Mouse (Mus musculus) heart, embryonic 13.5 days (tissue): ENCODE measurements around the gene Pik3c2g. TPM values are rescaled to one million over a fixed set of nuclear protein-coding genes. Genes with fewer than 3 reads are reported as not detected.

Source experiments
- ATAC-seq: fragments of 200-750 bp; cut with Nextera tagmentation; 2 replicates; pipeline ENCODE4 v1.8.0; 2017; ENCODE audit warnings: moderate TSS enrichment; ENCODE audit not compliant: insufficient number of reproducible peaks, low FRiP score, low TSS enrichment; ENCODE audit errors: extremely low read depth
- H3K27ac ChIP-seq: fragments of 300-500 bp; sonication (generic); replicated peaks from 2 replicates; pipeline ENCODE4 v1.5.1; 2015; ENCODE audit warnings: moderate library complexity, mild to moderate bottlenecking, inconsistent platforms
- H3K27me3 ChIP-seq: fragments of 300-500 bp; sonication (generic); replicated peaks from 2 replicates; pipeline ENCODE4 v1.6.1; 2015; ENCODE audit warnings: mild to moderate bottlenecking, inconsistent platforms
- H3K36me3 ChIP-seq: fragments of 300-500 bp; sonication (generic); 2 replicates; pipeline ENCODE4 v1.6.1; 2015; ENCODE audit warnings: mild to moderate bottlenecking, inconsistent platforms
- H3K4me1 ChIP-seq: fragments of 300-500 bp; sonication (generic); 2 replicates; pipeline ENCODE4 v1.6.1; 2015; ENCODE audit warnings: inconsistent platforms
- H3K4me2 ChIP-seq: fragments of 300-500 bp; sonication (generic); 2 replicates; pipeline ENCODE4 v1.6.1; 2015; ENCODE audit warnings: inconsistent platforms, mild to moderate bottlenecking, moderate library complexity
- H3K4me3 ChIP-seq: fragments of 300-500 bp; sonication (generic); 2 replicates; pipeline ENCODE4 v1.5.1; 2015; ENCODE audit warnings: moderate library complexity, mild to moderate bottlenecking, inconsistent platforms
- H3K9ac ChIP-seq: fragments of 300-500 bp; sonication (generic); 2 replicates; pipeline ENCODE4 v1.6.1; 2015; ENCODE audit warnings: inconsistent platforms, mild to moderate bottlenecking, moderate library complexity
- H3K9me3 ChIP-seq: fragments of 300-500 bp; sonication (generic); 2 replicates; pipeline ENCODE4 v1.6.1; 2016; ENCODE audit warnings: inconsistent platforms
- WGBS: fragments of 180-500 bp; shearing (Covaris S2); methylation state at CpG from one replicate; pipeline ENCODE4 v1.1.7; 2015; ENCODE audit warnings: mixed read lengths; 5-methylcytosine and 5-hydroxymethylcytosine counted together
- polyA plus RNA-seq: library from polyadenylated mRNA; unstranded; fragments of >200 nt; fragmentation: Nextera tagmentation; extraction: Ambion mirVana; gene quantifications from 2 replicates; pipeline ENCODE4 v1.2.1, GENCODE M21; 2015

Pik3c2g gene
- polyA plus RNA-seq, 1 experiment from 2014 or later = 0.41 TPM

DNA sequence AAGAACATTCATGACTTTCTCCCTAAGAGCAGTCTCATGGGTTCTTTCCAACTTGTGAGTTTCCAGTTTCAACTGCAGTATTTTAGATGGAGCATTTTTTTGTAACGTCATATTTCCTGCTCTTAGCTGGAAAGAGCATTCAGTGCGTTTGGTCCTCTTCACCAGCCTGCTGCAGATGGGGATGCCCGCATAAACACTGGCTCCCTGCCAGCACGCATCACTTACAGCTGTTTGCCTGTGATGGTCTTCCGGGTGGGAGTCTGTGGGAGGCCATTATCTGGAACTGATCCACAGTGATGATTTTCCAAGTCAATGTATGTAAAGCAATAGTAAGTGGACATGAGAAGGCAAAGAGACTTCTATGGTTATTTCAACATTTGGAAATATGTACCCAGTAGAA lies 151.3 kb downstream of the Pik3c2g start:
- H3K9me3 ChIP-seq = no peaks in the 10 kb centered on the region
- no peaks in the 10 kb centered on the region for H3K27me3 ChIP-seq
- H3K9ac ChIP-seq = no peak overlapping the region
- no peaks in the 10 kb centered on the region for H3K4me1 ChIP-seq
- H3K27ac ChIP-seq = no peak overlapping the region
- ATAC-seq = no peak
- WGBS = 55% methylated on average over 5 of the region's 5 CpGs
- no peaks in the 10 kb centered on the region for H3K36me3 ChIP-seq
- no peak overlapping the region for H3K4me2 ChIP-seq
- no peak overlapping the region for H3K4me3 ChIP-seq

- no peak overlapping the region for H3K27ac ChIP-seq
- 78% methylated on average over 12 of the region's 12 CpGs for WGBS
- no peak for ATAC-seq
- H3K9me3 ChIP-seq = no peaks in the 10 kb centered on the region
- H3K4me3 ChIP-seq = no peak overlapping the region
- H3K9ac ChIP-seq = no peak overlapping the region
- no peaks in the 10 kb centered on the region for H3K36me3 ChIP-seq
- H3K4me2 ChIP-seq = no peak overlapping the region
- H3K27me3 ChIP-seq = no peaks in the 10 kb centered on the region
- no peaks in the 10 kb centered on the region for H3K4me1 ChIP-seq
These were observed 155.8 kb downstream of the Pik3c2g start for GRCm38 (mm10) chr6:139742693-139743432.

- H3K4me2 ChIP-seq = no peak overlapping the region
- 78% methylated on average over 7 of the region's 7 CpGs for WGBS
- no peaks in the 10 kb centered on the region for H3K36me3 ChIP-seq
- ATAC-seq = no peak
- no peaks in the 10 kb centered on the region for H3K4me1 ChIP-seq
- no peak overlapping the region for H3K9ac ChIP-seq
- H3K27ac ChIP-seq = no peak overlapping the region
- H3K27me3 ChIP-seq = no peaks in the 10 kb centered on the region
- no peak overlapping the region for H3K4me3 ChIP-seq
- H3K9me3 ChIP-seq = no peaks in the 10 kb centered on the region
These were observed 159.9 kb downstream of the Pik3c2g start for GRCm38 (mm10) chr6:139746758-139747479.

DNA sequence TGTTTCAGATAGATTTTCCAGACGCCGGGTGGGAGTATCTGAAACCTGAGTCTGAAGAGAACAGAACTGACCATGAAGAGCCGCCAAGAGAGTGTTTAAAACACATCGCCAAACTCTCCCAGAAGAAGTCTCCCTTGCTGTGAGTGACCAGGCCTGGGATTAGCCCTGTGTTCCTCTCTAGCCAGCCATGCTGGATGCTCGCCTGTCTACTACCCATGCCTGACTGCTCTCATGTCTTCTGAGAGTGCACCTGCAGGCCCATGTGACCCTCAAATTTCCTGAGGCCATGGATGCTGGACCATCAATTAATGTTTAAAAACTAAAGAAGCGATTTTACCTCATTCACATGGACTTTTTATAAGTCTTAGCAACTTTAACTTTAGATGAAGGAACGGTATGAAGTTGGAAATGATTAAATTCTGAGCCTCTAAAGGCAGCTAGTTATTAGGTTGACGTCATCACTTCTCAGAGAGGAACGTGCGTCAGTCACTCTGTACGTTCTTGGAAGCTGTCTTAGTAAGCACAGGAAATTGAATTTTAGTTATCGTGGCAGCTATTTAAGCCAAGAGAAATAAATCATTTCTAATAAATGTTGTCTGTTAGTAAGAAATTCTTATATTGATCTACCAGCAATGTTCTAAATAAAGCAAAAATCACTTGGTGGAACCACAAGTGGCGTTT lies 161.2 kb downstream of the Pik3c2g start:
- Histone ChIP-seq H3K4me3 (no peak overlapping the region), H3K4me2 (no peak overlapping the region), H3K9me3 (no peaks in the 10 kb centered on the region), H3K36me3 (no peaks in the 10 kb centered on the region), H3K27ac (no peak overlapping the region), H3K9ac (no peak overlapping the region), H3K4me1 (no peaks in the 10 kb centered on the region), H3K27me3 (no peaks in the 10 kb centered on the region)
- no peak for ATAC-seq
- WGBS = 80% methylated on average over 13 of the region's 13 CpGs

- WGBS = 70% methylated on average over 2 of the region's 2 CpGs
- no peaks in the 10 kb centered on the region for H3K4me1 ChIP-seq
- no peak for ATAC-seq
These were observed 163.6 kb downstream of the Pik3c2g start for GRCm38 (mm10) chr6:139750599-139750998.

DNA sequence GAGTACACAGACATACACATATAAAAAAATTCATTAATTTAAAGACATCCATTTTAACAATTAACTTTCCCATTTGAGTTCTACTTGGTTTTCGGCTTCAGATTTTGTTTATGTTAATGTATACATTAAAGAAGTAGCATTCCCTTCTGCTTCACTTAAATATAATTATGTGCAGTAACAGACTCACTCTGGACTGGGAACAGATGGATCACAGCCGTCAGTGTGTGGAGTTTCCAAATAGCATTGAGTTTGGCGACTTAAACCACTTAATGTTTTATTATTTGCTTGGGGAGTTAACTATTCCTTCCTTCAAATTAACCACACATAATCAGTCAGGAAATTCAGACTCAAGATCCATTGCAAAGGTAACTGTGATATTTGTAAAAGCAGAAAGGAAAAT lies 164.0 kb downstream of the Pik3c2g start:
- Histone ChIP-seq H3K4me3 (no peak overlapping the region), H3K4me2 (no peak overlapping the region), H3K4me1 (no peaks in the 10 kb centered on the region), H3K9ac (no peak overlapping the region), H3K27me3 (no peaks in the 10 kb centered on the region), H3K9me3 (no peaks in the 10 kb centered on the region), H3K36me3 (no peaks in the 10 kb centered on the region), H3K27ac (no peak overlapping the region)
- no peak for ATAC-seq
- WGBS = 69% methylated on average over 3 of the region's 3 CpGs

More at GRCm38 (mm10) chr6:139750599-139750998, 163.6 kb downstream of the Pik3c2g start:
- Histone ChIP-seq H3K27me3 (no peaks in the 10 kb centered on the region), H3K36me3 (no peaks in the 10 kb centered on the region), H3K4me2 (no peak overlapping the region), H3K9me3 (no peaks in the 10 kb centered on the region), H3K27ac (no peak overlapping the region), H3K4me3 (no peak overlapping the region), H3K9ac (no peak overlapping the region)

- Histone ChIP-seq H3K27me3 (no peaks in the 10 kb centered on the region), H3K4me2 (no peak overlapping the region), H3K4me1 (no peaks in the 10 kb centered on the region), H3K4me3 (no peak overlapping the region), H3K9ac (no peak overlapping the region), H3K27ac (no peak overlapping the region), H3K36me3 (no peaks in the 10 kb centered on the region), H3K9me3 (no peaks in the 10 kb centered on the region)
- ATAC-seq = no peak
- WGBS = 49% methylated on average over 8 of the region's 8 CpGs
These were observed 170.9 kb downstream of the Pik3c2g start for GRCm38 (mm10) chr6:139757876-139758275.

GRCm38 (mm10) chr6:139760978-139761377 lies 174.0 kb downstream of the Pik3c2g start:
- Histone ChIP-seq H3K27ac (no peak overlapping the region), H3K4me3 (no peak overlapping the region), H3K9me3 (no peaks in the 10 kb centered on the region), H3K9ac (no peak overlapping the region), H3K27me3 (no peaks in the 10 kb centered on the region), H3K4me2 (no peak overlapping the region), H3K36me3 (no peaks in the 10 kb centered on the region), H3K4me1 (no peaks in the 10 kb centered on the region)
- no peak for ATAC-seq
- WGBS = 49% methylated on average over 4 of the region's 4 CpGs

- WGBS = 77% methylated on average over 3 of the region's 3 CpGs
- Histone ChIP-seq H3K9me3 (no peaks in the 10 kb centered on the region), H3K4me3 (no peak overlapping the region), H3K36me3 (no peaks in the 10 kb centered on the region), H3K27ac (no peak overlapping the region), H3K4me1 (no peaks in the 10 kb centered on the region), H3K9ac (no peak overlapping the region), H3K4me2 (no peak overlapping the region), H3K27me3 (no peaks in the 10 kb centered on the region)
- no peak for ATAC-seq
These were observed 177.4 kb downstream of the Pik3c2g start for GRCm38 (mm10) chr6:139764398-139764797.

- Histone ChIP-seq H3K4me1 (no peaks in the 10 kb centered on the region), H3K4me2 (no peak overlapping the region), H3K36me3 (no peaks in the 10 kb centered on the region), H3K4me3 (no peak overlapping the region), H3K9me3 (no peaks in the 10 kb centered on the region), H3K27ac (no peak overlapping the region), H3K9ac (no peak overlapping the region), H3K27me3 (no peaks in the 10 kb centered on the region)
- ATAC-seq = no peak
- 79% methylated on average over 7 of the region's 7 CpGs for WGBS
These were observed 182.9 kb downstream of the Pik3c2g start for GRCm38 (mm10) chr6:139769744-139770473.

- no peaks in the 10 kb centered on the region for H3K4me1 ChIP-seq
- no peak overlapping the region for H3K4me2 ChIP-seq
- no peak overlapping the region for H3K4me3 ChIP-seq
- 34% methylated on average over 3 of the region's 3 CpGs for WGBS
- H3K27me3 ChIP-seq = no peaks in the 10 kb centered on the region
- no peak overlapping the region for H3K9ac ChIP-seq
- no peak for ATAC-seq
- H3K27ac ChIP-seq = no peak overlapping the region
- no peaks in the 10 kb centered on the region for H3K9me3 ChIP-seq
- no peaks in the 10 kb centered on the region for H3K36me3 ChIP-seq
These were observed 183.5 kb downstream of the Pik3c2g start for GRCm38 (mm10) chr6:139770535-139770934.
